Mouse (Mus musculus): ENCODE data around the gene Tomt.

- TF ChIP-seq CTCF (IDR thresholded peaks at IDR 0.05; ENCODE audit: low read depth, low read length) (no peak), GATA1 (IDR thresholded peaks at IDR 0.05; ENCODE audit: borderline replicate concordance, low read length) (no peak), POLR2AphosphoS5 (IDR thresholded peaks at IDR 0.05; ENCODE audit: insufficient replicate concordance, low read depth, low read length) (no peak)
Measured at GRCm38 (mm10) chr7:101901969-101902368, 4.2 kb downstream of the Tomt start.
